Mouse (Mus musculus): ENCODE results near the gene Timm8a2. TPM values are rescaled to one million over a fixed set of nuclear protein-coding genes. Genes with fewer than 3 reads are reported as not detected.

Gene Timm8a2
- total RNA-seq, 2 experiments from 2014 or later: not detected

GRCm38 (mm10) chr14:122087956-122088355, 53.5 kb downstream of the Timm8a2 start:
- ATAC-seq (replicated peaks; ENCODE audit: low FRiP score, poor library complexity, severe bottlenecking): no peak

Other genes with a start within 250 kb of the Timm8a2 start
- 0.19 and 4.8 TPM in 2 replicates for gene Dock9, start 236.8 kb upstream of the Timm8a2 start, total RNA-seq (2015; ENCODE audit: low replicate concordance)
- 1.1 and 1.5 TPM in 2 replicates for gene Dock9, start 236.8 kb upstream of the Timm8a2 start, total RNA-seq (2017; ENCODE audit: low replicate concordance)
- 4.6 and 5.8 TPM in 2 replicates for gene Ubac2, start 156.1 kb upstream of the Timm8a2 start, total RNA-seq (2015; ENCODE audit: low replicate concordance)
- gene Ubac2, start 156.1 kb upstream of the Timm8a2 start, total RNA-seq (2017; ENCODE audit: low replicate concordance): 3.9 and 7.7 TPM in 2 replicates
- 0.63 TPM in 1 of 2 replicates, not detected in the other for gene Gpr18, start 118.9 kb upstream of the Timm8a2 start, total RNA-seq (2015; ENCODE audit: low replicate concordance)
- gene Gpr18, start 118.9 kb upstream of the Timm8a2 start, total RNA-seq (2017; ENCODE audit: low replicate concordance): 0.42 and 0.51 TPM in 2 replicates
- 0.19 and 1.7 TPM in 2 replicates for gene Gpr183, start 69.5 kb upstream of the Timm8a2 start, total RNA-seq (2015; ENCODE audit: low replicate concordance)
- 0.98 and 2.3 TPM in 2 replicates for gene Gpr183, start 69.5 kb upstream of the Timm8a2 start, total RNA-seq (2017; ENCODE audit: low replicate concordance)
- 26.7 and 34.9 TPM in 2 replicates for gene Tm9sf2, start 72.4 kb downstream of the Timm8a2 start, total RNA-seq (2015; ENCODE audit: low replicate concordance)
- gene Tm9sf2, start 72.4 kb downstream of the Timm8a2 start, total RNA-seq (2017; ENCODE audit: low replicate concordance): 28.7 and 35.7 TPM in 2 replicates
- 11.1 and 24.4 TPM in 2 replicates for gene Clybl, start 147.0 kb downstream of the Timm8a2 start, total RNA-seq (2015; ENCODE audit: low replicate concordance)
- gene Clybl, start 147.0 kb downstream of the Timm8a2 start, total RNA-seq (2017; ENCODE audit: low replicate concordance): 2.6 and 6.8 TPM in 2 replicates